Mouse (Mus musculus) lung, adult 2 months (tissue): ENCODE data around the gene Cox17.

Experiments
- CTCF ChIP-seq: fragments of 200-500 bp; IDR thresholded peaks from 2 replicates; pipeline ENCODE4 v1.5.1; 2011; ENCODE audit warnings: mild to moderate bottlenecking, low read length, control low read depth; ENCODE audit not compliant: insufficient read depth
- POLR2A ChIP-seq: fragments of 200-500 bp; IDR thresholded peaks from 2 replicates; pipeline ENCODE4 v1.6.1; 2011; ENCODE audit warnings: low read depth, mild to moderate bottlenecking, control low read depth, low read length, borderline replicate concordance; ENCODE audit errors: extremely low read depth

DNA sequence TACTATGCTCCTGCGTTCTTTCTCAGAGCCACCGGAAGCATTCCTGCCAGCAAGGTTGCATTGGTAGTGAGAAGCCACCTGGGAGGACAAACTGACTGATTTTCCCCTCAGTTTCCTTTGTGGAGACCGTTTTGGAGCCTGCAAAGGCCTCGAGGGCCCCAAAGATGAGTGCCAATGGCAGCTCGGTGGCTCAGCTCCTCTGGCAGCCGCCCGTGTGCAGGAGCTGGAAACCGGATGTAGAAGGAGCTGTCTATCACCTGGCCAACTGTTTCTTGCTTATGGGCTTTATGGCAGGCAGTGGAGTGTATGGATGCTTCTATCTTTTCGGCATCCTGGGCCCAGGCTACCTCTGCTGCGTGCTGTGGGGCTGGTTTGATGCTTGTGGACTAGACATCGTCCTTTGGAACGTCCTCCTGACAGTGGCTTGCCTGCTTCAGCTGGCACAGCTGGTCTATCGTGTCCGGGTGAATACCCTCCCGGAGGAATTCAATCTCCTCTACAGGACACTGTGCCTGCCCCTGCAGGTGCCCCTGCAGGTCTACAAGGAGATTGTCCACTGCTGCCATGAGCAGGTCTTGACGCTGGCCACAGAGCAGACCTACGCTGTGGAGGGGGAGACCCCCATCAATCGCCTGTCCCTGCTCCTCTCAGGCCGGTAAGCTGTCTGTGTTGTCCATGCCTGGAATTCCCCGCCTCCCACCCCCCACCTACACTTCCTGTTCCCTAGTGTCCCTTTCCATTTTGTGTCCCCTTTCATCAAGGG lies 15.9 kb downstream of the Cox17 start:
- no peak for TF ChIP-seq CTCF
- TF ChIP-seq POLR2A: no peak
